Mouse (Mus musculus) mature B cell (primary cell): ENCODE measurements around the gene Nanp.

ENCODE experiments used
- in situ Hi-C: fragments of 300-500 bp; cut with MboI; formaldehyde crosslinking; loops from 2 replicates; pipeline ENCODE4 v1.14.3; 2019

Nanp gene

DNA sequence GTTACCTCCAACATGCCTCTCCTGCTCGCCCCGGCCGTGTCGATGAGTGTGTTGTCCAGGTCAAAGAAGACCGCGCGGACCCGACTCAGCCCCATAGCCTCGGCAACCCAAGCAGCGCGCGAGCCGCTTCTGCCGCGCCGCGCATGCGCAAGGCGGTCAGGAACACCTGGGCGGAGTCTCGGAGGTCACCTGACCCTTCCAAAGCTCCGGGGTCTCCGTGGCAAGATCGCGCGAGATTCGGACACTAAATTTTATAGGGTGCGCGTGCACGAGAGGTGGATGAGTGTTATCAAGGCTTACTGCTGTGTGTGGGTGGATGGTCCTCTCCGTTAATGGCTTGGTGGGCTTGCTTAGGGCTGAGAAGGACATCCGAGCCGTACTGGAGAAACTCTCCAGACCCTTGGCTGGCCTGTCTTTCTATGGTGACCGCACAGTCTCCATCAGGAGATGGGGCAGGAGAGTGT lies at the start of gene Nanp, which contains the start of gene Ninl:
Gene Nanp (minus strand): TSS at position 167 of the 464 bp plus-strand sequence.
Gene Ninl (minus strand): TSS at position 151 of the 464 bp plus-strand sequence.
- in situ Hi-C loops: no loop called here

DNA sequence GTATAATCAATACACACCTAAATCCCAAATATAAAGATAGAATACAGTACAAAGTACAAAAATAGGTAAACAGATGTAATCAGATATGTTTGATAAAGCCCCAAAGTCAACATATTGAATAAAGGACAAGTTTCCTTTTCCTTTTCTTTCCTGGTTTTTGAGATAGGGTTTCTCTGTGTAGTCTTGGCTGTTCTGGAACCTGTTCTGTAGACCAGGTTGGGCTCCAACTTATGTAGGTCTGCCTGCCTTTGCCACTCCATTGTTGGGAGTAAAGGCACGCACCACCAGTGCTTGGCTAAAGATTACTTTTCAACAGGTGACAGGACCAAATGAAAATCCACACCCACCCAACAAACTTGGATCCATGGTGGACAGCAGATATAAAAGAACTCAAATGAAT lies 17.4 kb upstream of the Nanp start:
- in situ Hi-C loops: no loop called here

DNA sequence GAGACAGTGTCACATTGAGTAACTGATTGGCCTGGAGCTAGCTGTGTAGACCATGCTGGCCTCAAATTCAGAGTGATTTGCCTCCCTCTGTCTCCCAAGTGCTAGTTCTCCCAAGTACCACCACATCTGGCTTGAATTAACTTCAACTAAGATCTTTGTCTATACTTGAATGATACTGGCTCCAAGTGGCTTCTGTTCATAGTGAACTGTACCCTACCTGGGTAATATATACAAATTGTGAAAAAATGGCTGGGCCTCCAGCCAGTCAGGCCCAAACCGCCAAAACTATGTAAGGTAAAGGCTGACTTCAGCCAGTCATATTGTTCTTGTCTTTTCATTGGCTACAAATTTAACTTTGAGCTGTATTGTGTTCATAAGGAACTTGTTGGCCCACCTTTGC lies 1.2 kb upstream of the Nanp start:
- in situ Hi-C loops: no loop called here

DNA sequence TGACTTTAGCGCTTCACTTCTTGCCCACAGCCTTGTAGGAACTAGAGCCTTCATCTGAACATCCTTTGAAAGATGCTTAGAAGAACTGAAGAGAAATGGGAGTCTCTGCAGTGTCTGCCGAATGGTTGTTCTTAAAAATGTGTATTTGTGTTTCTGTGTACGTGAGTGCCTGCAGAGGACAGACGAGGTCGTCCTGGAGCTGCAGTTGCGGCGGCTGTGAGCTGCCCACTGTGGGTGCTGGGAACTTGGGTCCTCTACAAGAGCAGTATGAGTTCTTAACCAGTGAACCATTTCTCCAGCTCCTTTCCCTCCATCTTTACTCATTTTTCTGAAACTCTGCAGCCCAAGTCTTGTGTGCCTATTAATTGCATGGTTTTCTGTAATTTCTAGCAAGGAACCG lies 528 bp upstream of the Nanp start:
- in situ Hi-C loops: no loop called here

DNA sequence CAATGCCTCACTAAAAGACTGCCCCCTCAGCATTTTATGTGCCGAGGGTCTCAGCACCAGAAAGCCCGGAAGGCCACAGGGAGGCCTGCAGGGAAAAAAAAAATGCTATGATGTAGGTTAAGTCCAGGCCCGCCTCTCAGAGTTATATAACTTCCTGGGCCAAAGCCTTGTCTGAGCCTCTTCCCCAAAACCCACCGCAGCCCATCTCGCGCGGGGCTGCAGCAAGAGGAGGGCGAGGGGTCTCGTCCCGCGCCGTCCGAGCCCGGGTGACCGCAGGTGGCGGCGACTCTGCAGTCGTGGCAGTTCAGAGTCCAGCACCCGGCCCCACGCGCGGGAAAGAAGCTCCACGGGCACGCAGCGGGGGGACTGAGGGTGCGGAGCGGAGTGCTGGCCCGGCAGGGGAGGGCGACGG lies 381 bp downstream of the Nanp start:
- in situ Hi-C loops: no loop called here

DNA sequence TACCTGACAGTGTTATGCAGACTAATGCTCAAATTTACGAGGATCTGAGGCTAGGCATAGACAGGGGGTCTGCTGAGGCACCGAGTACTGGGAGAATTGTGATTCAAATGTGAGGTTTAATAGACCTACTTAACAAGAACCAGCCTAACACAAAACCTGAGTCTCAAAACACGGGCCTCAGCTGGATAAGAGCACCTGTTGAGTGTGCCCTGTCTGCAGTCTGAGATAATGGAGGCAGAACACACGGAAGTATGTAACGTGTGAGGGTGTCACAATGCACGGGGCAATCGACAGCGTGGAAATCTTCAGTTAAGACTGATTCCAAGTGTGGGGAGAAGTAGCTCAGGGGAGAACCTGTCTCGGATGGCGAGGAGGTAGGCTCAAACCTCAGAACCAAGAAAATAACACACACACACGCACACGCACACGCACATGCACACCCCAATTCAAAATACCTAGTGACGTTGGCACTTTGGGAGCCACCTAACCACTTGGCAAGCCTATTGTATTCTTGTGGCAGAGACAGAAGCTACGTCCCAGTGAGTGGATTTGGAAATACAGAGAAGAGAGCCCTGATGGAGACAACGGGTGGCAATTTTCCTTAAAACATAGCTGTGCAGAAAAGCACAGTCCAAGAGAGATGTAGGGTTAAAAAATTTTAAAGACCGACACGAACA lies 1.2 kb downstream of the Nanp start:
- in situ Hi-C loops: no loop called here

DNA sequence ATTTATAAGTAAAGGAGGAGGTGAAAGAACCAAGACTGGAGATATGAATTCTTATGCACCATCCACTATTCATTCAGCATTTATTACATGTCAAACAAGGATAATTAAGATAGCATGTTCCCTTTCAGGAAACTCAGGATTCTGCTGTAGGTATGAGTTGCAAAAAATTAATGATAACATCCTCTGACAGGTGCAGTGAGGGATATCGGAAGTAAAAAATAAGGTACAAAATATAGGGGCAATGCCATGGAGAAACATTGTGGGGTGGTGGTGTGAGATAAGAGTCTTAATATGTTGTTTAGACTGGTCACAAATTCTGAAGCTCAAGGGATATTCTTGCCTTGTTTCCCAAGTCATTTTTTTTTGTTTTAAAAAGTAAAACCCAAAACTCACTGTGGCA lies 1.9 kb downstream of the Nanp start:
- in situ Hi-C loops: no loop called here

DNA sequence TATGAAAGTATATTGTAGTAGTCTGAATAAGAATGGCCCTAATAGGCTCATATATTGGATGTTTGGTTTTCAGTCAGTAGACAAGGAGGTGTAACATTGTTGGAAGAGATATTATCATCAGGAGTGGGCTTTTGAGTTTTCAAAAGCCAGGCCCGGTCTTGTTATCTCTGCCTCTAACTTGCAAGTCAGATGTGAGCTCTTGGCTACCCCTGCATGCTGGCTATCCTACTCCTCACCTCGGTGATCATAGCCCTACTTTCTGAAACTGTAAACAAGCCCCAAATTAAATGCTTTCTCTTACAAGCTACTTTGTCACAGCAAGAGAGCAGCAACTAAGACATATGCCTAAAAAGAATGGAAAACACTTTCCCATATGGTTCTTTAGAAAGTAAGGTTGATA lies 2.5 kb downstream of the Nanp start:
- in situ Hi-C loops: no loop called here

DNA sequence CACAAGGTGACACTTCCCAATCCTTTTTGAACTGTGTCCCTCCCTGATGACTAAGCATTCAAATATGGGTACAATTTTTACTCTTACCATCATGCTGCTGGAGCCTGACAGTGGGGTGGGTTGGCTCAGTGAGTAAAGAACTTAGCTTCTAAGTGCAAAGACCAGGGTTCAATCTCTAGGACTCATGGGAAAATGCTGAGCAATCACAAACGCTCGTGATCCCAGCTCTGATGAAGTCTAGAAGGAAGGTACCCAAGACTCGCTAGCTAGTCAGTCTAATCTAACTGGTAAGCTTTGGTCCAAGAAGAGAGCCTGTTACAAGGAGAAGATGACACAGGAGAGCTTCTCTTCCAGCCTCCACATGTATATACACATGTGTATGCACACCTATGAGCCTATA lies 4.8 kb downstream of the Nanp start:
- in situ Hi-C loops: no loop called here

DNA sequence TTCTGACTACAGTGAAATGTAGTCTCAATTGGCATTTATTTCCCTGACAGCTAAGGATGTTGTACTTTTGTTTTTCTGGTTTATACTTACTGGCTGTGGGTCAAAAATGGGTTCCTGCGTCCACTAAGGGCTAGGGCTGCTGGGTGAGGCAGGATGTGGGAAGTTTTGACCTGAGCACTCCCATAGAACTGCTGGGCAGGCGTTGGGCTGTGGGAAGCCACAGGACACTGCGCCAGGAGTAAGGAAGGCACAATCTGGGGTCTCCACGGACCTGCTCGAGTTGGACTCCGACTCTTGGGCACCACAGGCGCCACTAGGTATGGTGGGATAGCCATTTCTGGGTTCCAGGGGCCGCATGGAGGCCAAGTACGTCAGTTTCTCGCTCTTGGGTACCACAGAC lies 18.0 kb downstream of the Nanp start:
- in situ Hi-C loops: no loop called here

DNA sequence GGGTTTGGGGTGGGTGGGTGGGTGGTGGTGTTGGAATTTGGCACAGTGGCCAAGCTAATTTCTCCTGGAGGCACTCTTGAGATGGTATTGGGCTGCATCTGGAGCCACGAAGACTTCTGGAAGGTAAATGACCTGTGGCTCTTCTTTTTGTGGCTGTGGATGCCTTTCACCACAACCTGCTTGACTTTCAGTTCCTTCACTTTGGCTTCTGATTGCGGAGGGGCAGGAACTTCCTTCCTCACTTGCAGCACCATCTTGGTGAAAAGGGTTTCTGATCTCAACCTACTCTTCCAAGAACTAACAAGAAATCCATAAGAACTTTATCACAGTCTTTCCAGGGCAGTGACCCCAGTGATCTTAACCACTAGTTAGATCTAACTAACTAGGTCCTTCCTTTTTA lies 23.9 kb downstream of the Nanp start:
- in situ Hi-C loops: no loop called here

DNA sequence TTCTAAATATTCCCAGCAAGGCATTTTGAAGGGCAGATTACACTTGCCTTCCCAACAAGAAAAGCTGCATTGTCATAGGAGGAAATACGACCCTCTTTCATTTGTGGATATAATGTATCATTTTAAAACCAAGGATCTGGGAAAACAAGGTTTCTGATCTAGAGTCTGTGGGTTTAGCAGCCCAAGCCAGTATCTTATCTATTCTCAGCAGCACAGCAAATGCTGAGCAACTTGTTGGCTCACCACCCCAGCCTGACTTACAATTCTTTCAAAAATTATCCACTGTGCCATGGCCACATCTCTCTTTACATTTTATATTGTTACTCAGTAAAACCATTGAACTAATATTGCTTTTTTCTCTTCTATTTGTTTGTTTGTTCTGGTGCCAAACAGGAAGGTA lies 27.9 kb downstream of the Nanp start:
- in situ Hi-C loops: no loop called here

DNA sequence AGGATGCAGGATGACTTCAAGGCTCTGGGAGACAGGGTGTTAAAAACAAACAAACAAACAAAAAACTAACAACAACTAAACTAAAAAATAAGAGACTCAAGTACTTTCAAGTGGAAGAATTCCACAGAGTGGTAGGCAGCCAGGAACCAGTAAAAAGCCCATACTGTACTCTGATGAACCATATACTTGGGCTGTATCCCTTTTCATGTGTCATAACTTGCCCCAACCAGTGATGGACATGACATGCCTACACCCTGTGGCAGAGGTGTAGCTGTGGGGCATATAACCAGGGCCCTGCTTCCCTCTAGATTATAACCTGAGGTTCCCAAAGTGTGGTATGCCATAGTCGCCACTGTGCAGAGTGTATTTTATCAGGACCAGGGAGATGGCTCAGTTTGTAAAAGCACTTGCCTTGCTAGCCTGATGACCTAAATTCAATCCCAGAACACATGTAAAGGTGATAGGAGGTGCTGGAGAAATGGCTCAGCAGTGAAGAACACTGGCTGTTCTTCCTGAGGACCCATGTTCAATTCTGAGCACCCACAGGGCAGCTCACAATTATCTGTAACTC lies 29.6 kb downstream of the Nanp start:
- in situ Hi-C loops: no loop called here

DNA sequence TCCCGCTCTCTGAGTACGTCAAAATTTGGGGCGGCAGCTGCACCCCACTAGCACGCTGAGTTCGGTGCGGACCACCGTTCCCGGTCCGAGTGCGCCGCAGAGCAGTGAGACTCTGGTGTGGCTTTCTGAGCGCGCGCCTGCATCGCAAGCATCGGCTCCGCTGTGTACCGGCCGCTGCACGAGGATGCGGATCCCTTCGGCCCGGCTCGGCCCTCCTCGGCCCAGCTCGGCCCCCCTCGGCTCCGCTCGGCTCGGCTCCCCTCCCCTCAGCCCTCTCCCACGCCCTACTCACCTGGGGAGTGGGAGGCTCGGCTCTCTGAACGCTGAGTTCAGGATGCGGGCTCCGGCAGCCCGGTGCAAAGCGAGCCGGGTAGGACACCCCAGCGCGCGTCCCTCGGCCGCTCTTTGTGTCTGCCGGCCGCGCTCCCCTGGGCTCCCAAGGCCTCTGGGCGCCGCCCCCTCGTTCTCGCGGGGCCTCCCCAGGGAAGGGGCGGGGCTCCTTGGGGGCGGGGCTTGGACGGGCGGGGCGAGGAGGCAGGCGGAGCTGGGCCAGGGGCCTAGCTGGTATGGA lies 30.2 kb downstream of the Nanp start:
- in situ Hi-C loops: no loop called here

DNA sequence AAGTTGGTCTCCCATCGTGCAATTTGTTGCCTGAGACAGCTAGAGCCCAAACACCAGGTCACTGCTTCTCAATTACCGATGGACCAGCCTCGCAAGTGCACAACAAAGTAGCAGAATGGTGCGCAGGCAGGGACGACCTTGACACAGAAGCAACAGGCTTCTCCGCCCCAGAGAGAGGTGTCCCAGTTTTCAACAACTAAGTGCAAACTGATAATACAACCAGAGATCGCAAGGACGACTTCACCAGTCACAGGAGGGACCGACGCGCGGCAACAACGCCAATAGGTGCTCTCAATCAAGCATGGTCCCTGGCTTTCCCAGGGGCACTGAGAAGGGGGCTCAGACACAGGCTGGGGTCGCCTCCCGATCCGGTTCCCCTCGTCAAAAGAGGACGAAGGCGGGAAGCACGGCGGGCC lies 30.7 kb downstream of the Nanp start:
- in situ Hi-C loops: no loop called here

DNA sequence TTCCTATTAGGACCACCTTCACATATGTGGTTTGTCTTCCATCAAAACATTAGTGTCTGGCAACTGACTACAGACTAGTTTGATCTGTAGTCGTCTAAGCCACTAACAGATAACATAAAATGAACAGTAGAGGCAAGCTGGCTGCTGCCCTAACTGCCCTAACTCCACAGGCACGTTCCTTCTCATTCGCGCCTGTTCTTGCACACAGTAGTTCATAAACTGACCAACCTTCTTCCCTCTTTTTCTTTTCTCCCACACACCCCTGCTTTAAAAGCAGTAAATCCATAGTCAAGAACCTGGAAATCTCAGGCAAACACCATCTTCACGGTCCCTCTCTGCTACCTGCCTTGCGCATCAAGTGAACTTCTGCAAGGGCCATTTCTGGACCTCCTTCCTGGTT lies 31.2 kb downstream of the Nanp start:
- in situ Hi-C loops: no loop called here

DNA sequence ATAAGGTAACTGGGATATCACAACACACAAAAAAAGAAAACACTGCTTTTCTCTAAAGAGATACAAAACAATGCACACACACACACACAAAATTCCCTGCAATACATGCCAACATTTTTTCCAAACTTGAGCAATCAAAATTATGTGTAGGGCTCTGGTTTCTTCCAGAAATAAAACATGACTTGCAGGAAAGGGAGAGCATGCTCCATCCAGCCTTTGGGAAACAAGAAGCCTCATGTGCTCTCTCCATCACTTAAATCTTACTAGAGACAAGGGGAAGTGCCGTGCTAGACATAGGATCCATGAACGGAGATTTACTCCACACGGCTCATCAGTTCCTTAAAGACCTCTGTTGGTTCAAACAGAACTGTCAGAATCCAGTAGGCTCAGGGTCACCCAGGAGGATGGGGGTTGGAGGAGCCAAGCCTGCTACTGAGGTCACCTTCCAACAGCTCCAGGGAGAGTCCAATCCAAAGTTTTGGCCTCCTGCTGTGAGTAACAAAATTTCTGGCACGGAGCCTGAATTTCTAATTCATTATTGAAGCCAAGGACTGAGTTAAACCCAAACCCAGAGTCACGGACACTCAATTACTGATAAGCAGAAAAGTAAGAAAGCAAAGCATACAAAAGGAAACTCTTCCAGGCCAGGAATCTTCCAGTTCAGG lies 32.8 kb downstream of the Nanp start:
- in situ Hi-C loops: no loop called here

DNA sequence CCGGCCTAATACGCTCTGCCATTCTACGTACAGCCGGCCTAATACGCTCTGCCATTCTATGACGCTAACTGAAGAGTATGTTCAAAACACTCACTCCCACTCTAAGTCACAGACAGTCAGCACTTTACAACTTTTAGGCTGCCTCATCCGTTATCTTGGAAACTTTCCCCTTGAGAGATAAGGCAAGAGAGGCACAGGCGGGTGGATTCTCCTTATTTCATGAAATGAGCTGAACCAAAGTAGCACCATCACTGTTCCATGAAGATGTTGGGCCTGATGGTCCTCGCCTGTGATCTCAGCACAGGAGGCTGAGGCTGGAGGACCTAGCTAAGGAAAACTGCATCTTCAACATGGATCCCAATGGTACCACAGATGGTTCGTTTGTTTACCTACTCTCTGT lies 34.8 kb downstream of the Nanp start:
- in situ Hi-C loops: no loop called here

DNA sequence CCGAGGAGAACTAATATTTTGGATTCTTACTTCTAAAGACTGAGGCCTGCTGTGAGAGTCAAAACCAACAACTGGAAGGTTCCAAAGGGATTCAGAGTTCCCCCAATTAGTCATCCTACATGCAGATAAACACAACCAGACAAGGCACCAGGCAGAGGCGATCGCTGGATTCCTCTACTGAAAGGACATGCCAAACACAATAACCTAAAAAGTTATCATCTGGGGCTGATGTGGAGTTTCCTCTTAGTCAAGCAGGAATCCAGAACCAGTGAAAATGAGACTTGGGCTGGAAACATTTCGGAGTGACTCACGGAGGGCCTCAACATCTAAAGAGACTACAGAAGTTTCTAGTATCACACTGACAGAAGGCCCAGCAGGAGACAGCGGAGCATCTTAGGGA lies 35.4 kb downstream of the Nanp start:
- in situ Hi-C loops: no loop called here

DNA sequence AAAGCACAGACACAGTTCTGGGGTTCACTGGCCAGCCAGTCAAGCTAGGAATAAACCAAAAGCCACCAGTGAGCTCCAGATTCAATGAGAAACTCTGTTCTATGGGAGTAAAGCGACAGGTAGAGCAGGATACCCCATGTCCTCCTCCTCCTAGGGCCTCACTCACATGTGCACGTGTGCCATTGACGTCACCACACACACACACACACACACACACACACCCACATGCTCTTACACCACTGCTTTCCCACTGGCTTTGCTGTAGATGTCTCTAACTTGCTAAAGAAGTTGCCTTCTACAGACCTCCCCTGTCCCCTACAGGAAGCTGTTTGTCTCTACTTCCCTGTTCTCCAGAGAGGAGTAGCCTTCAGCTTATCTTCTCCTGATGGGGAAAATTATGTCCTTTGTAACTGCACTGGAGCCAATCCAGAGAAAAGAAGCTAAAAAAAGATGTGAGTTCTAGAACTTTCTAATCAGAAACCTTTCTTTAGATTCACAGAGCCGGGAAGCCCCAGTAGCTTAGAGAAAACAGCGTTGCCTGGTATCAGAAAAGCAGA lies 37.5 kb downstream of the Nanp start:
- in situ Hi-C loops: no loop called here

DNA sequence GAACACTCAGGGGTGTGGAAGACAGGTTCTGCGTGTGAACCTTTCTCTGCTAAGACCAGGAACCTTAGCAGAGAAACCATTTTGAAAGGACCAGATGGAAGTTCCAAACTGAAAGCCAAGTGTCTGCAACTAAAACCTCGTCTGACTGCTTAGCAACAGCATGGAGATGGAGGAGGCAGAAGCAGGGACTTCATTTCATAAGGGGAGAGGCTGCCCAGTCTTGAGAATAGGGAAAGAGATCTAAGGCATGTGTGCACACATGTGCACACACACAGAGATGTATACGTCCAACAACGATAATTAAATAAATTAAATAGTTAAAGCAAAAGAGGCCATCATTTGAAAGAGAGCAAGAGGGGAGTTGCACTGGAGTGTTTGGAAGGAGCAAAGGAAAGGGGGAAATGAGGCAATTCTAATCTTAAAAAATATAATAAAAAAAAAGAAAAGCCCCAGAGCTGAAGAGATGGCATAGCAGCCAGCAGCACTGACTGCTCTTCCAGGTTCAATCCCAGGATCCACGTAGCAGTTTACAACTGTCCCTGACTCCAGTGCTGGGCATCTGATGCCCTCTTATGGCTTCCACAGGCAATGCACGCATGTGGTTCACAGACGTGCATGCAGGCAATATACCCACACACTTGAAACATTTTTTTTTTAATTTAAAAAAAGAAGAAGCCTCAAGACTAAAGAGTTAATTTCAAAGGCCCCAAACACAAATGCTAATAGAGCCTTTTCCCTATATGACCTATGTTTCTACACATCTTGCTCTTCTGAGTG lies 38.6 kb downstream of the Nanp start:
- in situ Hi-C loops: no loop called here

DNA sequence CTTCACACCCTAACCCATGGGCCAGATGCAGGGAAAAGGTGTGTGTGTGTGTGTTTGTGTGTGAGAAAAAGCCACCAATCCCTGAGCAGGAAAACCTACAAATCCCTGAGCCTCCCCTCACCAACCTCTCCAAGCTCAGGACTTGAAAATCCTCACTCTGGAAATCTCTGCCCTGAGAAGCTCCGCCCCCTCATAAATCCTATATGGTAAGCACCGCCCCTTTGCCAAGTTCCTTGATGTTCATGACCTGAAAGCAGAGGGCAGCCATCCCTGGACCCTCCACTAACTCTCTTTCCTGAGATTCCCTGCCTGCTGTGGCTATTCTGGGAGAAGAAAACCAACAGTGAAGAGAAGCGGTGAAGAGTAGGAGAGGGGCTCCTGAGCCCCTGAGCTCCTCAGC lies 40.2 kb downstream of the Nanp start:
- in situ Hi-C loops: no loop called here
